Mouse (Mus musculus) small intestine, adult 10 weeks (tissue): ENCODE measurements around the gene P3h4. TPM values are rescaled to one million over a fixed set of nuclear protein-coding genes. Genes with fewer than 3 reads are reported as not detected.

Experiments used
- polyA plus RNA-seq: library from polyadenylated mRNA; stranded (reverse); fragments of 350-450 nt; fragmentation: Illumina TruSeq; extraction: RNeasy Lipid Tissue Mini Kit (QIAGEN cat#74804); gene quantifications from one replicate; pipeline ENCODE4 v1.2.3, GENCODE M21; 2014; ENCODE audit warnings: low replicate concordance

P3h4 gene
- polyA plus RNA-seq, result not detected

GRCm38 (mm10) chr11:100414021-100414913 lies at the start of gene P3h4:
Gene P3h4, minus strand, starts transcription at chr11:100414836.

GRCm38 (mm10) chr11:100441797-100442196 lies 27.2 kb upstream of the P3h4 start, which contains the start of the genes Nt5c3b and Klhl10:
Gene Nt5c3b, minus strand, starts transcription at chr11:100441808.
Gene Klhl10, plus strand, starts transcription at chr11:100441917.

GRCm38 (mm10) chr11:100414914-100415822 lies 532 bp upstream of the P3h4 start, which contains the start of gene Fkbp10:
Gene Fkbp10, plus strand, starts transcription at chr11:100415697.

GRCm38 (mm10) chr11:100397600-100398389 lies 16.8 kb downstream of the P3h4 start, which contains the start of gene Jup:
Gene Jup, minus strand, starts transcription at chr11:100397763.

Other genes with a start within 250 kb of the P3h4 start
- not detected for gene Krt9, start 221.6 kb downstream of the P3h4 start, polyA plus RNA-seq
- not detected for gene Krt14, start 207.3 kb downstream of the P3h4 start, polyA plus RNA-seq
- gene Krt16, start 165.9 kb downstream of the P3h4 start, polyA plus RNA-seq, result not detected
- gene Krt17, start 153.8 kb downstream of the P3h4 start, polyA plus RNA-seq, result not detected
- not detected for gene Krt42, start 145.0 kb downstream of the P3h4 start, polyA plus RNA-seq
- 1,556 TPM for gene Eif1, start 95.0 kb downstream of the P3h4 start, polyA plus RNA-seq
- gene Gast, start 80.4 kb downstream of the P3h4 start, polyA plus RNA-seq, result not detected
- 0.22 TPM for gene Hap1, start 58.7 kb downstream of the P3h4 start, polyA plus RNA-seq
- 3.0 TPM for gene Jup, start 17.1 kb downstream of the P3h4 start, polyA plus RNA-seq
- gene Fkbp10, start 861 bp upstream of the P3h4 start, polyA plus RNA-seq, result not detected
- gene Nt5c3b, start 27.0 kb upstream of the P3h4 start, polyA plus RNA-seq, result 3.2 TPM
- gene Klhl10, start 27.1 kb upstream of the P3h4 start, polyA plus RNA-seq, result not detected
- 2.3 TPM for gene Klhl11, start 57.9 kb upstream of the P3h4 start, polyA plus RNA-seq
- gene Acly, start 113.2 kb upstream of the P3h4 start, polyA plus RNA-seq, result 28.1 TPM
- not detected for gene Ttc25, start 130.8 kb upstream of the P3h4 start, polyA plus RNA-seq
- gene Cnp, start 160.1 kb upstream of the P3h4 start, polyA plus RNA-seq, result 3.5 TPM
- gene Nkiras2, start 204.4 kb upstream of the P3h4 start, polyA plus RNA-seq, result 2.9 TPM
- 243 TPM for gene Dnajc7, start 205.3 kb upstream of the P3h4 start, polyA plus RNA-seq